Mouse (Mus musculus) midbrain, embryonic 13.5 days (tissue): ENCODE results near the gene Isyna1. TPM values are rescaled to one million over a fixed set of nuclear protein-coding genes. Genes with fewer than 3 reads are reported as not detected.

Source experiments
- ATAC-seq: fragments of 200-750 bp; cut with Nextera tagmentation; 2 replicates; pipeline ENCODE4 v1.8.0; 2017; ENCODE audit warnings: mild to moderate bottlenecking, moderate TSS enrichment, moderate library complexity
- H3K27ac ChIP-seq: fragments of 300-500 bp; sonication (generic); 2 replicates; pipeline ENCODE4 v1.5.1; 2015; ENCODE audit warnings: inconsistent platforms, mild to moderate bottlenecking, moderate library complexity
- H3K27me3 ChIP-seq: fragments of 300-500 bp; sonication (generic); 2 replicates; pipeline ENCODE4 v1.6.1; 2015; ENCODE audit warnings: mild to moderate bottlenecking, inconsistent platforms
- H3K36me3 ChIP-seq: fragments of 300-500 bp; sonication (generic); 2 replicates; pipeline ENCODE4 v1.6.1; 2015; ENCODE audit warnings: mild to moderate bottlenecking, inconsistent platforms
- H3K4me1 ChIP-seq: fragments of 300-500 bp; sonication (generic); replicated peaks from 2 replicates; pipeline ENCODE4 v1.6.1; 2015; ENCODE audit warnings: inconsistent platforms
- H3K4me2 ChIP-seq: fragments of 300-500 bp; sonication (generic); replicated peaks from 2 replicates; pipeline ENCODE4 v1.6.1; 2015; ENCODE audit warnings: moderate library complexity, mild to moderate bottlenecking, inconsistent platforms
- H3K4me3 ChIP-seq: fragments of 300-500 bp; sonication (generic); replicated peaks from 2 replicates; pipeline ENCODE4 v1.5.1; 2015; ENCODE audit warnings: mild to moderate bottlenecking, inconsistent platforms
- H3K9ac ChIP-seq: fragments of 300-500 bp; sonication (generic); replicated peaks from 2 replicates; pipeline ENCODE4 v1.6.1; 2015; ENCODE audit warnings: mild to moderate bottlenecking, inconsistent platforms
- H3K9me3 ChIP-seq: fragments of 300-500 bp; sonication (generic); 2 replicates; pipeline ENCODE4 v1.6.1; 2016; ENCODE audit warnings: mild to moderate bottlenecking, inconsistent platforms
- WGBS: fragments of 180-500 bp; shearing (Covaris S2); methylation state at CpG from one replicate; pipeline ENCODE4 v1.1.7; 2015; 5-methylcytosine and 5-hydroxymethylcytosine counted together
- polyA plus RNA-seq: library from polyadenylated mRNA; unstranded; fragments of >200 nt; fragmentation: Nextera tagmentation; extraction: Ambion mirVana; gene quantifications from 2 replicates; pipeline ENCODE4 v1.2.1, GENCODE M21; 2015

Gene Isyna1
- polyA plus RNA-seq, 1 experiment from 2014 or later, result 133 TPM

DNA sequence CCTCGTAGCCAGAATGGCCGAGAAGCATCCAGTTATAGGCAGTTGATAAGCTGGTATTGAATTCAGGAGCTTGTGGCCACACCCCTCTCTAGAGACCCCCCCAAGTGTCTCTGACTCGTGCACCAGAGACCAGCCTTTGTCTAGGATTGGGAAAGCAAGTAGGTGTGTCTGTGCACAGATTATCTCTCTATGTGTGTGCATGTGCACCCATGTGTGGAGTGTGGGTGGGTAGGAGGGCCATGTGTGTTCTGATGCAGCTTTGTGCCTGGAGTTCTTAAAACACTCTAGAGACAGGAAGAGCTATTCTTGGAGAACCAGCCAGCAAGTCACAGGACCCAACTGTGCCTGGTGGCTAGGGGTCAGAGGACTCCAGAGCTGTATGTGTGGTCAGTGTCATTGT lies 33.6 kb upstream of the Isyna1 start:
- H3K4me2 ChIP-seq, result no peak overlapping the region
- ATAC-seq, result no peak
- peaks cover 19% of the 10 kb centered on the region; the same call in 1 of the 2 replicates for H3K4me1 ChIP-seq
- no peaks in the 10 kb centered on the region for H3K9me3 ChIP-seq
- no peaks in the 10 kb centered on the region for H3K27me3 ChIP-seq
- no peak overlapping the region for H3K4me3 ChIP-seq
- WGBS, result 65% methylated on average over 3 of the region's 3 CpGs
- no peak overlapping the region for H3K27ac ChIP-seq
- 0 out of 2 replicates have a peak, but pooled peaks cover 3% of the 10 kb centered on the region for H3K36me3 ChIP-seq
- H3K9ac ChIP-seq, result no peak overlapping the region

DNA sequence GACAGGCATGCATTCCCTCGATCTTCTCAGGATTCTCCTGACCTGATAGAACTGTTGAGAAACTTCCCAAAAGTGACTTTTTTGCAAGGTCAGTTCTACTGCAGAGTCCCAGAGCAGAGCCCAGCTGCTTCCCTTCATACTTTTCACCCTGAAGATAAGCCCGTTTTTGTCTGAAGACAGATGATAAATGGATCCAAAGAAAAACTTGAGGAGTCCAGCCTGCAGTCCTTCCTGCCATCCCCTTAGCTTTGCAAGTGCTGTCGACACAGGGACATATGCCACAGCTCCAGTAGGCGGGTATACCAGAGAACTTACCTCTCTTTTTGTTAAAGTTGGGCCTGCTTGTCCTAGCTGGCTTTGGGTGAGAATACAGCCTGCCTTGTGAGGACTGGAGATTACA lies 32.8 kb upstream of the Isyna1 start:
- H3K36me3 ChIP-seq, result 0 out of 2 replicates have a peak, but pooled peaks cover 3% of the 10 kb centered on the region
- H3K4me1 ChIP-seq, result peaks cover 23% of the 10 kb centered on the region; the same call in 1 of the 2 replicates
- H3K9me3 ChIP-seq, result no peaks in the 10 kb centered on the region
- no peak overlapping the region for H3K9ac ChIP-seq
- H3K4me2 ChIP-seq, result no peak overlapping the region
- WGBS, result 87% methylated on average over 4 of the region's 4 CpGs
- H3K4me3 ChIP-seq, result no peak overlapping the region
- no peak overlapping the region for H3K27ac ChIP-seq
- ATAC-seq, result no peak
- no peaks in the 10 kb centered on the region for H3K27me3 ChIP-seq

DNA sequence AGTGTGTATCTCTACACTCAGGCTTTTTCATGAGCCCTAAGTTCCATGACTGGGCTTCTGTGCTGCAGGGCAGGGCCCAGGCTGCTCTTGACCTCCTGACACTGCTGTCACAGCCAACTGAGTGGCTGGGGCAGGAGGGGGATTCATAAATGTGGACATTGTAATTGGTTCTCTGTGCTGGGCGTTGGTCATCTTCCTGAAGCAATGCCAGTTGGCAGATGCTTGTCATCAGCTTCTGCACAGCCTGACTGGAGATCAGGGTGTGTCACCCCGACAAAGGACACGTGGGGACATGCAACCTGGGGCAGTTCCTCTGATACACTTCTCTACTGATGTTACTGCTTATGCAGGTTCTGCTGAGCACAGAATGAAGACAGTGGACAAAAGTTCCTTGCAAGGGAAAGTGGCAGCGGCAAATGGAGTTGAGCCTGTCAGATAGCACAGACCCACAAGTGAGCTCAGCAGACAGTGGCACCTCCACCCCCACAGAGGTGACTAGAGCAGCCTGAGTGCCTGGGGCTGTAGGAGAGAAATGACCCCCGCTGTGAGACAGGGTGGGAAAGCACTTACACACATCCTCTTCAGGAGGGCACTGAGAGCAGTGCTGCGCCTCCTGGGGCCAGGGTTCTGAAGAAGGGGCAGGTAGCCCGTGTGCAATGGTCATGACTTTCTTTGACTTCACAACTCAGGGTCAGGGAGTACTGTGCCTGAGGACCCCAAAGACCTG lies 32.2 kb upstream of the Isyna1 start:
- Histone ChIP-seq H3K9me3 (no peaks in the 10 kb centered on the region), H3K36me3 (0 out of 2 replicates have a peak, but pooled peaks cover 3% of the 10 kb centered on the region), H3K4me2 (no peak overlapping the region), H3K27ac (no peak overlapping the region), H3K27me3 (no peaks in the 10 kb centered on the region), H3K9ac (no peak overlapping the region), H3K4me1 (peaks cover 23% of the 10 kb centered on the region; the same call in 1 of the 2 replicates), H3K4me3 (no peak overlapping the region)
- WGBS, result 84% methylated on average over 7 of the region's 7 CpGs
- ATAC-seq, result no peak

DNA sequence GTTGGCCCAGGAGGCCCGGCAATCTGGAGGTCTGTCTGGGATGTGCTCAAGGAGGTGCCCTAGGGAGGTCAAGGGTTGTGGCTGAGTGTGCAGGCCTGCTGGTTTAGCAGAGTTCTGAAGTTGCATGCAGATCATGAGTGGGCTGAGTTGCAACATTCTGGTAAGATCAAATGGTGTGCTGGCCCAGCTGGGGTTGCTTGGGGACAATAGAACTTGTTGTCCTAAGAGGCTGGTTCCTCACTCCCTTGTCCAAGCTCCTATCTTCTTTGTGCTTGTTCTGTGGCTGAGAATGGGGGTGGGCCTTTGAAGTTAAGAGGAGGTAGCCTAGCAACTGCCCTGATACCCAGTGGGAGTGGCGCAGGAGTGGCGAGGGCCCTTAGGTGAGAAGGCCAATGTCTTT lies 31.4 kb upstream of the Isyna1 start:
- H3K9me3 ChIP-seq, result no peaks in the 10 kb centered on the region
- H3K4me1 ChIP-seq, result peaks cover 23% of the 10 kb centered on the region; the same call in 1 of the 2 replicates
- H3K4me2 ChIP-seq, result no peak overlapping the region
- H3K27me3 ChIP-seq, result no peaks in the 10 kb centered on the region
- H3K27ac ChIP-seq, result no peak overlapping the region
- ATAC-seq, result no peak
- H3K9ac ChIP-seq, result no peak overlapping the region
- H3K4me3 ChIP-seq, result no peak overlapping the region
- H3K36me3 ChIP-seq, result 0 out of 2 replicates have a peak, but pooled peaks cover 3% of the 10 kb centered on the region
- WGBS, result 76% methylated on average over 3 of the region's 3 CpGs

DNA sequence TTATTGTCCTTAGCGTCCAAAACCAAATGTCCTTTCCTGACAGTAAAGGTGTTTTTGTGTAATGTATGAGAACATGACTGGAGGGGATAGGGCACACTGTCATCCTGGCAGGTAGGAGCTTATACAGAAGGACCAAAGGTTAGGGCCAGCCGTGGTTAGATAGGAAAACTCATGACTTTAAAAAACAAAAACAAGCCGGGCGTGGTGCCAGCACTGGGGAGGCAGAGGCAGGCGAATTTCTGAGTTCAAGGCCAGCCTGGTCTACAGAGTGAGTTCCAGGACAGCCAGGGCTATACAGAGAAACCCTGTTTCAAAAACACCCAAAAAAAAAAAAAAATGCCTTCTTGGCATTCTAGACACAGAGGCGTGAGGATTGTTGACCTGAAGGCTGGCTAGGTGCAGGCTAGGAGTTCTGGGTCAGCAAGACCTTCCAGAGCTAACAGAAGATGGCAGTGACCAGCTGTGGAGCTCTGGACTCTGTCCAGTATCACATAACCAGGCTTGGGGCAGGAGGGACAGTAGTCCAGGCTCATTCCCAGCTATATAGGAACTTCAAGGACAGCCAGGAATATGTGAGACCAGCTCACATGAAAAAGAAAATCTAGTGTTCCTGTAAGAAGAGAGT lies 30.3 kb upstream of the Isyna1 start:
- no peak for ATAC-seq
- 90% methylated on average over 6 of the region's 6 CpGs for WGBS

DNA sequence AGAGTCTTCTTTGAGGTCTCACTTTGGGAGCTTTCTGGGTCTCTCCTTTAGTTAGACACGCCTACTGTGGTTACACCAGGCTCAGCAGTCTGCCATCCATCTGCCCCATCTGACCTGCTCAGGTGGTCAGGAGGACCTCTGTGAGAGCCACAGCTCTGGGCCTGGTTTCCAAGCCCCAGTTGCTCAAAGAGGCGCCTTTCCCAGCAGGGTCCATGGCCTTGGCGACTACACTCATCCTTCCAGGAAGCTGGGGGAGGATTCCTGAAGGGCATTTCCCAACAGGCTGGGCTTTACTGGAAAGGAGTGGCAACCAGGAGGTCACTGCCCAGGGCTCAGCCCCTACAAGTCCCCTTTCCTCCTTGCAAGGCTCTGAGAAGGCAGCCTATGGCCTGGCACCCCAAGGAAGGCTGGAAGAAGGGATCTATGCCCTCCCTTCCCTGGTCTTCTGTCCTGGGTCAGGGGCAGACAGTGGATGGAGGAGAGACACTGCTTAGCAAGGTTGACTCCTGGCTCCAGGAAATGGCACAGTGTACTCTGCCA lies 29.4 kb upstream of the Isyna1 start:
- H3K9ac ChIP-seq, result no peak overlapping the region
- 83% methylated on average over 3 of the region's 3 CpGs for WGBS
- H3K4me3 ChIP-seq, result no peak overlapping the region
- no peak overlapping the region for H3K4me2 ChIP-seq
- no peak for ATAC-seq
- no peak overlapping the region for H3K27ac ChIP-seq
- 0 out of 2 replicates have a peak, but pooled peaks cover 3% of the 10 kb centered on the region for H3K36me3 ChIP-seq
- no peaks in the 10 kb centered on the region for H3K9me3 ChIP-seq
- H3K27me3 ChIP-seq, result no peaks in the 10 kb centered on the region
- H3K4me1 ChIP-seq, result peaks cover 23% of the 10 kb centered on the region; the same call in 1 of the 2 replicates

More for the DNA sequence above, 30.3 kb upstream of the Isyna1 start:
- Histone ChIP-seq H3K9me3 (no peaks in the 10 kb centered on the region), H3K4me1 (peaks cover 23% of the 10 kb centered on the region; the same call in 1 of the 2 replicates), H3K27me3 (no peaks in the 10 kb centered on the region), H3K36me3 (0 out of 2 replicates have a peak, but pooled peaks cover 3% of the 10 kb centered on the region), H3K4me3 (no peak overlapping the region), H3K27ac (no peak overlapping the region), H3K4me2 (no peak overlapping the region), H3K9ac (no peak overlapping the region)

DNA sequence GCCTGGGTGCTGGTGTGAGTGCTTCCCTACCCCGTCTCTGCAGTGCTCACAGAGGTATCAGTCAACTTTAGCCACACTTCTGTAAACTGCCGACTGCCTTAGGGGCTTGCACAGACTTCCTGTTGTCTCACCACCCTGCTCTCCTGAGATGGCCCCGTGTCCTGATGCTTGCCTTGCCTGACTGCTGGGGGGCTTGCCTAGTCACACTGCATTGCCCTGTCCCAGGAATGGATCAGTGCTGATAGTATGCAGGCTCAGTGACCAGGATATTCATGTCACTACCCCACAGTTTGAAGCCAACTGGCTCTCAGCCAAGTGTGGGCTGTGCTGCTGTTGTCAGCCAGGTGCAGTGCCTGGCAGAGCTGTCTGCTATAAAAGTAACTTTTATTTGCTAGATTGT lies 28.6 kb upstream of the Isyna1 start:
- H3K36me3 ChIP-seq, result 0 out of 2 replicates have a peak, but pooled peaks cover 3% of the 10 kb centered on the region
- 86% methylated on average over 3 of the region's 3 CpGs for whole genome bisulfite sequencing
- no peaks in the 10 kb centered on the region for H3K27me3 ChIP-seq
- H3K27ac ChIP-seq, result no peak overlapping the region
- H3K9ac ChIP-seq, result no peak overlapping the region
- H3K9me3 ChIP-seq, result no peaks in the 10 kb centered on the region
- peaks cover 25% of the 10 kb centered on the region; the same call in 1 of the 2 replicates for H3K4me1 ChIP-seq
- no peak for ATAC-seq
- H3K4me3 ChIP-seq, result no peak overlapping the region
- H3K4me2 ChIP-seq, result no peak overlapping the region

DNA sequence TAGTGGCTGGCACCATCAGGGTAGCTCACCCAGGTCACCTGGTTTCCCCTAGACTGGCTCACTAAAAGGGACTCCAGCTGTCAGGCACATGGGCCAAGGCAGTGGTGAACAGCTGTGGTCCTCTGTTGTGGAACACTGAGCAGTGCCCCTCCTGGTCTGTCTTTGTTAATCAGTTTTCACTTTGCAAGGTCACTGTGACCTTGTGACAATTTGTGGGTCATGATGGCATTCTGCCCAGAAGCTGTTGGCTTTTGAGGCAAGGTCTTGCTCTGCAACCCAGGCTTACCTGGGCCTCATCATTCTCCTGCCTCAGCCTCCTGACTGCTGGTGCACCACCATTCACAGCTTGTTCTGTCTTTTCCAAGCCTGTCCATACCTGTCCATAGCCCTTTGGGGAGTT lies 23.8 kb upstream of the Isyna1 start:
- Histone ChIP-seq H3K4me3 (no peak overlapping the region), H3K9me3 (no peaks in the 10 kb centered on the region), H3K9ac (no peak overlapping the region), H3K27ac (no peak overlapping the region), H3K27me3 (no peaks in the 10 kb centered on the region), H3K4me2 (no peak overlapping the region), H3K36me3 (peaks cover 24% of the 10 kb centered on the region), H3K4me1 (peaks cover 14% of the 10 kb centered on the region)
- no peak; the same call in 1 of the 2 replicates for ATAC-seq

DNA sequence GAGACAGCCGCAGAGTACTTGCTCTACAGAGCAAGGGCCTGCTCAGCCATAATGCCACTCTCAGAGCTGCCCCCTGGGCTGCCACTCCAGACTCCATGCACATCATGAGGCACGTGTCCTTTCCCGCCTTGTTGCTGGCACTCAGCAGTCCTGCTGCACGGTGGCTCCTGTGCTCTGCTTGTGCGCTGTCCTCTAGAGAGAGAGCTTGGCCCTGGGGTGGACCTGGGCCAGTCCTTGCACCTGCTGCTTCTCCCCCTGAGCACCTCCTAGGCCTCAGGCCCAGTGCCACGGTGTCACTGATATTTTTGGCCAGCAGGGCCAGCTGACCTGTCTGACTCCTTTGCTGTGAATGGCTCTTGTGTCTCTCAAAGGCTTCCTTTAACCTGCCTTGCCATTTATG lies 23.2 kb upstream of the Isyna1 start:
- H3K4me3 ChIP-seq, result no peak overlapping the region
- H3K27ac ChIP-seq, result no peak overlapping the region
- H3K9me3 ChIP-seq, result no peaks in the 10 kb centered on the region
- H3K9ac ChIP-seq, result 0 out of 2 replicates have a peak overlapping the region, but pooled peaks have one; percentile 1
- 88% methylated on average over 6 of the region's 6 CpGs for WGBS
- peaks cover 8% of the 10 kb centered on the region; the same call in 1 of the 2 replicates for H3K4me1 ChIP-seq
- no peak for ATAC-seq
- H3K36me3 ChIP-seq, result peaks cover 22% of the 10 kb centered on the region
- H3K27me3 ChIP-seq, result no peaks in the 10 kb centered on the region
- H3K4me2 ChIP-seq, result no peak overlapping the region

DNA sequence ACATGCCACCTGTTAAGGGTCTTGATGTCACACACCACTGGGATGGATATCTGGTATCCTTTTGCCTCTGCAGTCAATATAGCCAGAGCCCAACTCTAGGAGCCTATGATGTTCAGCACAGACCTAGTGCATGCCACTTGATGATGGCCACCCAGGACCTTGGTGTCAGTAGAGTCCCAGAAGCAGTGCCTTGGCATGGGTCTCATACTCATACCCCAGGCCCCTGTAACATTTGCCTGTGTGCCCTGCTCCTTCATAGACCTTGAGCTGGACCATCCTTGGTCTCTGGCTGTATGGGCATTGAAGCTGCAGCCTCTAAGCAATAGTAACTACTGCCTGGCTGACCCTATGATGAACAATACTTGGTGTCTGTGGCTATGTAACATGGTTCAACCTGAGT lies 19.9 kb upstream of the Isyna1 start:
- no peak for ATAC-seq

DNA sequence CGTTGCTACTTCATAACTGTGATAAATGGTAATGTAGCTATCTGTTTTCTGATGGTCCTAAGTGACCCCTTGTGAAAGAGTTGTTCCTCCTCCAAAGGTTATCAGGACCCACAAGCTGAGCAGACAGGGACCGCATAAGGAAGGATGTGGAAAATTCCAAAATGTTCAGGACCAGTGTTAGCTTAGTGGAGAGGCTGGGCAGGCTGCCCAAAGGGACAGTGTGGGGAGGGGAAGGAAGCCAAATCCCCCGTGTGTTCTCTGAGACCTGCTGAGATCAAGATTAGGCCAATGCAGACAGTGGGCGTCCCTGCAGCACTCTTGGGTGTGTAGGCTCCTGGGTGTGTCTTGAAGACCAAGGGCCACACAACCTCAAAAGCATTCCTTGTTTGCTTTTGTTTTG lies 19.3 kb upstream of the Isyna1 start:
- H3K9ac ChIP-seq, result no peak overlapping the region
- ATAC-seq, result no peak

More for the DNA sequence above, 19.9 kb upstream of the Isyna1 start:
- no peak overlapping the region for H3K4me2 ChIP-seq
- no peak overlapping the region for H3K4me3 ChIP-seq
- H3K4me1 ChIP-seq, result peaks cover 8% of the 10 kb centered on the region; the same call in 1 of the 2 replicates
- H3K27me3 ChIP-seq, result no peaks in the 10 kb centered on the region
- no peak overlapping the region for H3K9ac ChIP-seq
- H3K36me3 ChIP-seq, result peaks cover 38% of the 10 kb centered on the region
- no peak overlapping the region for H3K27ac ChIP-seq
- no peaks in the 10 kb centered on the region for H3K9me3 ChIP-seq

DNA sequence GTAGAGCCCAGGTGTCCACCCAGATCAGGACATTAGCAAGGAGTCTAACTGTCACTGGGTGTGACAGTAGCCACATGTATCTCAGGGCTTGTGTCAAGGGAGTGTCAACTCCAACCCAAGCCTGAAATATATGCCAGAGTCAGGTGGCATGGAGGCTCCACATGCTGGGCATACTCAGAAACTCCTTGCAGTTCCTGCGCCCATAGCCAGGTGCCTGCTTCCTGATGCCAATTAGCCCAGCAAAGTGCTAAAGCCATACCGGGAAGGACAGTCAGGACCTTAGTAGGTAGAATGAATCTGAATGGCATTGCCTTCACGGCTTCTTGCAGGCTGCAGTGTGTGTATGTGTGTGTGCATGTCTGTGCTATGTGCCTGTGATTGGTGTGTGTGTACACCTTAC lies 17.0 kb upstream of the Isyna1 start:
- Histone ChIP-seq H3K9ac (no peak overlapping the region), H3K4me3 (no peak overlapping the region), H3K9me3 (no peaks in the 10 kb centered on the region), H3K27ac (no peak overlapping the region), H3K4me1 (no peaks in the 10 kb centered on the region), H3K36me3 (peaks cover 63% of the 10 kb centered on the region), H3K27me3 (no peaks in the 10 kb centered on the region), H3K4me2 (no peak overlapping the region)
- WGBS, result 99% methylated on average over 3 of the region's 3 CpGs
- no peak for ATAC-seq

More for the DNA sequence above, 19.3 kb upstream of the Isyna1 start:
- no peaks in the 10 kb centered on the region for H3K27me3 ChIP-seq
- H3K27ac ChIP-seq, result no peak overlapping the region
- H3K4me1 ChIP-seq, result peaks cover 8% of the 10 kb centered on the region; the same call in 1 of the 2 replicates
- WGBS, result 87% methylated on average over 4 of the region's 4 CpGs
- H3K4me2 ChIP-seq, result no peak overlapping the region
- H3K4me3 ChIP-seq, result no peak overlapping the region
- no peaks in the 10 kb centered on the region for H3K9me3 ChIP-seq
- H3K36me3 ChIP-seq, result peaks cover 40% of the 10 kb centered on the region
